Mouse (Mus musculus) C2C12 (cell line): Measurements from ENCODE around the gene Adgrd1. TPM values are rescaled to one million over a fixed set of nuclear protein-coding genes. Genes with fewer than 3 reads are reported as not detected.

Source experiments
- H3K27me3 ChIP-seq: one replicate; pipeline ENCODE4 v1.6.1; 2011; ENCODE audit not compliant: control insufficient read depth, insufficient read depth, insufficient read length
- H3K36me3 ChIP-seq: one replicate; pipeline ENCODE4 v1.6.1; 2011; ENCODE audit not compliant: control insufficient read depth, insufficient read depth
- H3K4me3 ChIP-seq: one replicate; pipeline ENCODE4 v1.5.1; 2011; ENCODE audit warnings: mild to moderate bottlenecking, control low read depth; ENCODE audit not compliant: poor library complexity, insufficient read depth, severe bottlenecking
- H3K79me2 ChIP-seq: one replicate; pipeline ENCODE4 v1.6.1; 2011; ENCODE audit not compliant: control insufficient read depth, insufficient read depth
- H3K79me3 ChIP-seq: one replicate; pipeline ENCODE4 v1.6.1; 2011; ENCODE audit warnings: low read depth, control low read depth
- H3ac ChIP-seq: one replicate; pipeline ENCODE3; 2011; ENCODE audit warnings: low read depth; ENCODE audit not compliant: control insufficient read depth, insufficient read length
- CEBPB ChIP-seq: IDR thresholded peaks from one replicate; pipeline ENCODE4 v1.6.1; 2011; ENCODE audit warnings: low read depth, mild to moderate bottlenecking, control low read depth, moderate library complexity
- CTCF ChIP-seq: IDR thresholded peaks from one replicate; pipeline ENCODE4 v1.5.1; 2011; ENCODE audit not compliant: control insufficient read depth, insufficient read depth, insufficient read length
- FOSL1 ChIP-seq: IDR thresholded peaks from one replicate; pipeline ENCODE4 v1.8.0; 2011; ENCODE audit warnings: mild to moderate bottlenecking, low read length; ENCODE audit not compliant: poor library complexity, insufficient read depth, severe bottlenecking
- MAX ChIP-seq: IDR thresholded peaks from one replicate; pipeline ENCODE4 v1.6.1; 2011; ENCODE audit warnings: mild to moderate bottlenecking, control low read depth
- MYOD1 ChIP-seq: IDR thresholded peaks from one replicate; pipeline ENCODE4 v1.6.1; 2011; ENCODE audit warnings: low read depth; ENCODE audit not compliant: control insufficient read depth, insufficient read length
- MYOG ChIP-seq: IDR thresholded peaks from one replicate; pipeline ENCODE4 v1.6.1; 2011; ENCODE audit not compliant: control insufficient read depth, insufficient read length; ENCODE audit errors: extremely low read depth
- USF1 ChIP-seq: IDR thresholded peaks from one replicate; pipeline ENCODE4 v1.6.1; 2011; ENCODE audit warnings: low read depth, mild to moderate bottlenecking, control low read depth, moderate library complexity
- polyA plus RNA-seq: library from polyadenylated mRNA; unstranded; fragments of >200 nt; fragmentation: generic; extraction: Trizol; gene quantifications from one replicate; pipeline ENCODE4 v1.2.1, GENCODE M21; 2012; ENCODE audit warnings: missing spikeins

The Adgrd1 gene
- polyA plus RNA-seq, 1 experiment = 0.04 TPM

GRCm38 (mm10) chr5:129066541-129067230 lies 29.9 kb upstream of the Adgrd1 start:
- Histone ChIP-seq H3K79me2 (no peaks in the 10 kb centered on the region), H3K4me3 (no peak overlapping the region), H3K27me3 (peaks cover 15% of the 10 kb centered on the region), H3ac (no peak overlapping the region), H3K36me3 (no peaks in the 10 kb centered on the region), H3K79me3 (no peaks in the 10 kb centered on the region)
- TF ChIP-seq USF1 (no peak), MAX (no peak), MYOD1 (no peak), MYOG (no peak), CTCF (no peak), FOSL1 (no peak), CEBPB (no peak)

GRCm38 (mm10) chr5:129067231-129067834 lies 29.2 kb upstream of the Adgrd1 start:
- H3K4me3 ChIP-seq = no peak overlapping the region
- H3K36me3 ChIP-seq = no peaks in the 10 kb centered on the region
- H3K27me3 ChIP-seq = peaks cover 18% of the 10 kb centered on the region
- no peaks in the 10 kb centered on the region for H3K79me2 ChIP-seq
- no peaks in the 10 kb centered on the region for H3K79me3 ChIP-seq
- TF ChIP-seq FOSL1 (no peak), CTCF (no peak), MYOG (no peak), CEBPB (no peak), MYOD1 (no peak), MAX (no peak), USF1 (no peak)
- H3ac ChIP-seq = no peak overlapping the region

DNA sequence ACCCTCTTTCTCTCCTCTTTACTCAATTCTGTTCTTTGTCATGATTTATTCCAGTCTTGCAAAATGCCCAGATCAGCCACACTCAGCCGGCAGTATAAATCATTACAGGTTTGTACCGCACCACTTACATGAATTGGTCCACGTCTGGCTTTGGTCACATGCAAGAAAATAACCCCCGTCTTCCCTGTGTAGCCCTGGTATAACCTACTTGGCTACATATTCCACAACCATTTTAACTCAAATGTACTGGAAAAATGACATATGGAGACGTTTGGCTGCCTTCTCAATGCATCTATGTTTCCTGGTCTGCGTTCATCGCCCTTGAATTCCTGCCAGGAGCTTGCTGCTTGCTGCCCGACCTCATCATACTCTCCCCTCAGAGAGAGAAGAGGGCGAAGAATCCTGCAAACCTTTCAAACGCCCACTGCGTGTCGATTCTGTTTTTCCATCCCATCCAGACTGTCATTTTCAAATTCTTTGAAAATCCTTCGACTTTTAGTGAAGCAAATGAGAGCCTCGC lies 24.7 kb upstream of the Adgrd1 start:
- H3K36me3 ChIP-seq = no peaks in the 10 kb centered on the region
- no peak for TF ChIP-seq CEBPB
- no peak for TF ChIP-seq FOSL1
- TF ChIP-seq MYOD1 = no peak
- TF ChIP-seq USF1 = no peak
- no peak for TF ChIP-seq CTCF
- no peak for TF ChIP-seq MYOG
- TF ChIP-seq MAX = no peak
- H3K79me3 ChIP-seq = no peaks in the 10 kb centered on the region
- no peaks in the 10 kb centered on the region for H3K79me2 ChIP-seq
- no peak overlapping the region for H3K4me3 ChIP-seq
- H3K27me3 ChIP-seq = peaks cover 40% of the 10 kb centered on the region
- no peak overlapping the region for H3ac ChIP-seq

- no peaks in the 10 kb centered on the region for H3K36me3 ChIP-seq
- no peak overlapping the region for H3K4me3 ChIP-seq
- TF ChIP-seq CTCF = no peak
- TF ChIP-seq USF1 = no peak
- no peak for TF ChIP-seq MAX
- no peak for TF ChIP-seq MYOD1
- no peak for TF ChIP-seq FOSL1
- no peak for TF ChIP-seq CEBPB
- no peak for TF ChIP-seq MYOG
- no peaks in the 10 kb centered on the region for H3K79me3 ChIP-seq
- H3K27me3 ChIP-seq = peaks cover 45% of the 10 kb centered on the region
- no peaks in the 10 kb centered on the region for H3K79me2 ChIP-seq
- H3ac ChIP-seq = no peak overlapping the region
Observed at GRCm38 (mm10) chr5:129073404-129073803, 23.1 kb upstream of the Adgrd1 start.

- H3K36me3 ChIP-seq = no peaks in the 10 kb centered on the region
- peaks cover 41% of the 10 kb centered on the region for H3K27me3 ChIP-seq
- no peak overlapping the region for H3ac ChIP-seq
- TF ChIP-seq MYOG (no peak), MAX (no peak), FOSL1 (no peak), USF1 (no peak), CTCF (no peak), CEBPB (no peak), MYOD1 (no peak)
- H3K79me2 ChIP-seq = no peaks in the 10 kb centered on the region
- H3K79me3 ChIP-seq = no peaks in the 10 kb centered on the region
- no peak overlapping the region for H3K4me3 ChIP-seq
Observed at GRCm38 (mm10) chr5:129076098-129076497, 20.5 kb upstream of the Adgrd1 start.
